Mouse (Mus musculus): Measurements from ENCODE around the gene Mas1.

Gene Mas1

GRCm38 (mm10) chr17:12830351-12830750, 37.6 kb downstream of the Mas1 start:
- no peak for DNase-seq (ENCODE audit: low read depth, low spot score)

DNA sequence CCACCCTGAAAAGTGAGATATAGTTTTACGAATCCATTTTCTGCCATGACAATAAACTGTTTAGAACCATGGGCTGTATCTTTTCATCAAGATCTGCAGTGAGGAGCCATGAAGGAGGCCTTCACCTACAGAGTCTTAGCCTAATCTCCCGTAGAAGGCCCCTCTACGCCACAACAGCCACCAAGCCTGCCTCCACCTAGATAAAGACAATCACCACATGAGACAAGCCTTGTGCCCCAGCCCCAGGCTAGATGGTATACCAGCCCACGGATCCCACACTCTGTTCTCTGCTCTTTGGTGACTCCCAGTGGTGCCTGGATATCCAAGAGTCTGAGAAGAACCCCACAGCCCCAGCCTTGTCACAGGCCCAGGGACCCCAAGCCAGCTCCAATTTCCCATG, 52.1 kb downstream of the Mas1 start:
- DNase-seq (ENCODE audit: low read depth, low spot score), result no peak

- DNase-seq (ENCODE audit: low read depth, low spot score), result no peak
Measured at GRCm38 (mm10) chr17:12814502-12814901, 53.4 kb downstream of the Mas1 start.

GRCm38 (mm10) chr17:12810973-12811303, 57.0 kb downstream of the Mas1 start:
- no peak for DNase-seq (ENCODE audit: low read depth, low spot score)

- DNase-seq (ENCODE audit: low read depth, low spot score), result peak; percentile 79
Measured at GRCm38 (mm10) chr17:12810103-12810972, 57.6 kb downstream of the Mas1 start.

- DNase-seq (ENCODE audit: low read depth, low spot score), result no peak
Measured at GRCm38 (mm10) chr17:12808851-12809250, 59.1 kb downstream of the Mas1 start.

DNA sequence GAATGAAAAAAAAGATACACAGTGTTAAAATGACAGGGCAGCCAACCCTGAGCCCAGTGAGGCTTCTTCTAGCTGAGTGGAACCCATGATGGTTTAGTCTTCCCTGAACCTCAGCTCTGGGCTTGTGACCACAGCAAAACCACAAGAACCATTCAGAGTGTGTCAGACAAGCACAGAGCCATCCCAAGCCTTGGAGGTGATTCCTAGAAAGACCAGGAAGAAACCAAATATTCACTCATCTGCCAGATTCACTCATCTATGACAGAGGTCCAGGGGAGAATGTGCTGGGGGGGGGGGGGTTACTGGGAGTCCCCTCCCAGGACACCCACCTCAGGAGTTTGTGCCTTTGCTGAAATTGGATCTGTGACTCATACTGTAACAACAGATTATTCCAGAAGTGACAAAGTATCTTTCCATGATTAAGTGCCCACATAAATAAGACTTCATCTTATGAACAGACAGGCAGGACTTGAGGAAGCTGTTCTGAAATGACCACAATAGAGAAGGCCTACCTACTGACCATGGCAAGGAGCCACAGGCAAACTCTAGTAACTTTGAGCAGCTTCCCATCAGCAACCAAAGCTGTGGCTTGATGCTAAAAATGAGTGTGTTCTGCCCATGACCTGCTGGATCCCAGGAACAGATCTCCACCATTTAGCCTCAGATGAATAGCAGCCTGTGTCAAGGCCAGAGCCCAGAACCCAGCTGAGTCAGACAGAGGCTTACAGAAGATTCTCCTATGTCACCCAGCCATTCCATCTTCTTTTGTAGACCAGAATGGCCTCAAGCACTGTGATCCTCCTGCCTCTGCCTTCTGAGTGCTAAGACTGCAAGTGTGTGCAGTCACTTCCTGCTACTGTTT, 63.1 kb downstream of the Mas1 start:
- no peak for DNase-seq (ENCODE audit: low read depth, low spot score)

GRCm38 (mm10) chr17:12801861-12802540, 65.9 kb downstream of the Mas1 start:
- DNase-seq (ENCODE audit: low read depth, low spot score), result peak; percentile 36

DNA sequence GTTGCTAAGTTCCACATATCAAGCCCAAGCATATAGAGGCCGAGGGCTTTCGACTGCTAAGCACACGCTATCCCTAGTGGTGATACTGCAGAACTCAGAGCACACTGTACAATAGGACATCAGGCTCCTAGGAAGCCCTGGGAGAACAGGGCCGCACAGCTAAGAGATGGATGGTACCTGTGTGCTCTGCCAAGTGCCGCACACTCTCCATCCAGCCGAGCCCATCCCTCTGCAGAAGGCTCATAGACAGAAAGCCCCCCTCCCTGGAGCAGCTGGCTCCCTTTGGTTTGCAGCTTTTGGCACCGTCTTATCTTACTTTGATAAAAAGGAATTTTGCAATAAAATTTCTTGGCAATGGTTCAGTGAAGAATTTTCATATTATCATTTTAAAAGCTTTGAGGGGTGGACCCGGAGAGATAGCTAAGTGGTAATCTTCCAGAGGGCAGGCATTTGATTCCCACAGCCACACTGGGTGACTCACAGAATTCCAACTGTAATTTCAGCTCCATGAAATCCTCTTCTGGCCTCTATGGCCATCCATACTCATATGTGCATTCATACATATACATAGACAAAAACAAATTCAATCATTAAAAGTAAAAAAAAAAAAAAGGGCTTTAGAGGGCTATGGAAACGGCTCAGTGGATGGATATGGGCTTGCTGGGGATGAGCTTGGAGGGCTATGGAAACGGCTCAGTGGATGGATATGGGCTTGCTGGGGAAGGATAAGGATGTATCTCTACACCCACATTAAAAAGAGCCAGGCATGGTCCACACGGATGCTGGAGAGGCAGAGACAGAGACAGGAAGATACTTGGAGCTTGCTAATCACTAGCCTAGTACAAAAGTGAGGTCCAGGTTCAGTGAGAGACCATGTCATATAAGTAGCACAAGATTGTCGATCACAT, 68.3 kb downstream of the Mas1 start:
- DNase-seq (ENCODE audit: low read depth, low spot score), result peak; percentile 15

DNA sequence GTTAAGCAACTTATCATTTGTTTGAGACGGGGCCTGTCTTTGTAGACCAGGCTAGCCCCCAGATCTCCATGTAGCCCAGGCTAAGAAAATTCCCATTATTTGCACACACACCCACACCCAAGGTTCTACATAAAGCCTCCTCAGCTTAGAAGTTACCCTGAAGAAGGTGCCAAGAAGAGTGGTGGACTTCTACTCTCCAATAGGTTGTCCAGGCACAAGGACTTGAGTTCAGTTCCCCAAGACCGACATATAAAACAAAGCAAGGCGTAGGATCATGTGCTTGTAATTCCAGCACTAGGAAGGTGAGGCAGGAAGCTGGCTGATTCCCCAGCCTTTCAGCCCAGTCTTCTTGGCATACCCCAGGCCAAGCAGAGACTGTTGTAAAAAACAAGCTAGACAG, 69.4 kb downstream of the Mas1 start:
- DNase-seq (ENCODE audit: low read depth, low spot score), result no peak

- DNase-seq (ENCODE audit: low read depth, low spot score), result no peak
Measured at GRCm38 (mm10) chr17:12797427-12798029, 70.4 kb downstream of the Mas1 start.

DNA sequence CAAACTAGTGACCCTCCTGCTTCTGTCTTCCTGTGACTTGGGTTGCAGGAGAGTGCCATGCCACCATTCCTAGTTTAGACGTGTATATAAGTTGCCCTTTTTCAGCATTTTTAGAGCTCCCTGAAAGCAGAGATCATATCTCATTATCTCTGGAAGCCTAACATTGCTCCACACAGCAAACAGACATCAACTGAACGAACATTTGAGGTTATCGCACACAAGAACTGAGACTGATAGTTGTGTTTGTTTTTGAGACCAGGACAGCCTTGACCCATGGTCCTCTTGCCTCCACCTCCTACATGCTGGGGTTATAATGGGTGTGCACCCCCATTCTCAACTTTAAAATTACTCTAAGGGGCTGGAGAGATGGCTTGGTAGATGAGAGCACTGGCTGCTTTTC, 71.3 kb downstream of the Mas1 start:
- DNase-seq (ENCODE audit: low read depth, low spot score), result no peak

DNA sequence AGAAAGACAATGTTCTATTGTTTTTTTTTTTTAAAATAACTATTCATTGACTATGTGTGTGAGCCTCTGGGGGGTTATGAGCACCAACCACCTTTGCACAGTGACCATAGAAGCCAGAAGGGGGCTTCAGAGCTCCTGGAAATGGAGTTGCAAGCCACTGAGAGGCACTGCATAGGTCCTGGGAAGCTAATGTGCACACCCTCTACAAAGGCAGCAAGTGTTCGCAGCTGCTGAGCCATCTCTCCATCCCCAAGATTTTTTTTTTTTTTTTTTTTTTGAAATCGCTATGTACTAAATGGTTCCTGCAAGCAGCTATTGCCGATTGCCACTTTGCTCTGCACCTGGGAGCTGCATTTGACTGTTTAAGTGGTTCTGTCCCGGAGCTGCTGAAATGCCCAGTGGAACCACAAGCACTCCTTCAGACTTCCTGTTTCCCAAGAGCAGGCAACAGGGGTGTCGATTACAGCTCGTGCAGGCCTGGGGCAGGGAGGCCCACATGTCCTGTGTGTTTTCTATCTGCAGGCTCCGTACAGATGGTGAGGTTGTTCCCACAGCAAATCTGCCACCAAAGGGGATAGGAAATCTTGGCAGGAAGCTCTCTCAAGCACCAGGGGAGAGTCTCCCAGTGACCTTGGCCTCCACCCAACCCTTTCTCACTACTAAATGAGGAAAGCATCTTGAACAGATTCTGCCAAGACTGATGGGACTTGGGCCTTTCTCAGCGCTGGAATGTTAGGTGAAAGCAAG, 74.1 kb downstream of the Mas1 start:
- DNase-seq (ENCODE audit: low read depth, low spot score), result no peak

- peak; percentile 26 for DNase-seq (ENCODE audit: low read depth, low spot score)
Measured at GRCm38 (mm10) chr17:12792422-12793206, 75.3 kb downstream of the Mas1 start.

DNA sequence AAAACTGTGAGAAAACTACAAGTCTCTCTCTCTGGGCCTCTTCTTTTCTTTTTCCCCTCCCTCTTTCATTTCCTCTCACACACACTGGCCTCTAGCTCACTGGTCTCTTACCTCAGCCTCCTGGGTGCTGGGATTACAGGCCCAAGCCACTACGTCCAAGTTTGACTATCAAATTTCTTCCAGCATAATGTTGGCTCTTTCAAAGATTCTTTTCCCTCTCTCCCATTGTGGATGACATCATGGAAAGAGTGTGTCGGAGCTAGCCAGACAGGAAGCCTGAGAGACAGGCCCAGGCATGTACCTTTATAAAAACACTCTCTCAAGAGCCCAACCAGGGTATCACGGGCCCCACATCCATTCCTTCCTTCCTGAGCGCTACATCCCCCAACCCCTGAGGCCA, 76.5 kb downstream of the Mas1 start:
- DNase-seq (ENCODE audit: low read depth, low spot score), result no peak

DNA sequence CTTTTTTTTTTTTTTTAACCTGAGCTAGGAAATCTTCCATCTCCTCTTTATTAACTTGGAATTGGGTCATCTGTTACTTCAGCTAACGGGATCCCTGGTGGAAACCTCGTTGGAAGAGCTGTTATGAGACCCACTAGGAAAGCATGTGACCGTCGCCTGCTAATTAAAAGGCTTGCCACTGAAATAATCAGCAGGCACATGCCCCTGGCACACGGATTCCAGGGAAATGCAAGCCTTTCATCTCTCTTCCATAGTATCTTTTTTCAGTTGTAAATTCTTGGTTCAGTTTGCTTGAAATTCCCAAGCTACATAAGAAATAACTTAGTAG, 76.9 kb downstream of the Mas1 start:
- no peak for DNase-seq (ENCODE audit: low read depth, low spot score)

Measured in ZHBTc4 (cell line).